Mouse (Mus musculus) heart, postnatal 0 days (tissue): ENCODE measurements around the gene Stim2.

Source experiments
- CTCF ChIP-seq: IDR thresholded peaks from 2 replicates; pipeline ENCODE4 v1.5.1; 2016; ENCODE audit warnings: antibody characterized with exemption, control low read depth, low read depth
- EP300 ChIP-seq: IDR thresholded peaks from 2 replicates; pipeline ENCODE4 v1.6.1; 2016; ENCODE audit warnings: antibody characterized with exemption, low read depth

DNA sequence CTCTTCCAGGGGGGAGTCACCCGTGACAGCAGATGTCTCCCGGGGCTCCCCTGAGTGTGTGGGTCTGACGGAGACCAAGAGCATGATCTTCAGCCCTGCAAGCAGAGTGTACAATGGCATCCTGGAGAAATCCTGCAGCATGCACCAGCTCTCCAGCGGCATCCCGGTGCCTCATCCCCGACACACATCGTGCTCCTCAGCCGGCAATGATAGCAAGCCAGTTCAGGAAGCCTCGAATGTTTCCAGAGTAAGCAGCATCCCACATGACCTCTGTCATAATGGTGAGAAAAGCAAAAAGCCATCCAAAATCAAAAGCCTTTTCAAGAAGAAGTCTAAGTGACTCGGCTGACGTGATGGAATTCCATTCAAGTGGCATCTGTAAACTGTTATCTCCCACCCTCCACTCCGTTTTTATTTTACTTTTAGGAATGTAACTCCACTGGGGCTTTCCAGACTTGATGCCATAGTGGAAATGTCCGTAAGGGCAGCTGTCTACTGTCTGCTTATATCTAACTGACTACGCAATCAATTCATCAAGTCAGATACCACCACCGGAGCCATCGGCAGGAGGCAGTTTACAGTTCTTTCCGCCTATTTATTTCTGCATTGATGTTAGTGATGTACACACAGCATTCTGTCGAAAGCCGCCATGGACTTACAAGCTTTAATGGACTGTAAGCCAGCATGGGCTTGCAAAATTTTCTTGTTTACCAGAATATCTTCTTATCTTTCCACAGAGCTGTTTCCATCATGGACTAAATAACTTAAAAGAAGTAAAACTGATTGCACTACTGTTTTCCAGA, 120.3 kb downstream of the Stim2 start:
- TF ChIP-seq CTCF (no peak), EP300 (no peak)
